Mouse (Mus musculus) Patski (cell line): ENCODE measurements around the gene Fh1. TPM values are rescaled to one million over a fixed set of nuclear protein-coding genes. Genes with fewer than 3 reads are reported as not detected.

Experiments
- ATAC-seq: fragments of 100-300 bp; one replicate; pipeline ENCODE4 v1.8.0; 2021
- CTCF ChIA-PET: fragments of 350-600 bp; sonication (Branson Sonifier 250); formaldehyde crosslinking; loops from one replicate; lab custom pipeline; 2022; ENCODE audit warnings: inconsistent platforms; lab: Charles Lee
- POLR2A ChIA-PET: fragments of 350-600 bp; sonication (Branson Sonifier 250); formaldehyde crosslinking; loops from one replicate; lab custom pipeline; 2022; ENCODE audit warnings: antibody characterized with exemption, inconsistent platforms; lab: Charles Lee
- DNase-seq: peaks from one replicate; pipeline ENCODE4 v3.0.0-alpha.2; 2011; ENCODE audit warnings: low read depth, low spot score
- H3K27me3 ChIP-seq: fragments of 371-371 bp; one replicate; pipeline ENCODE4 v1.5.1; 2021
- CTCF ChIP-seq: fragments of 100-300 bp; IDR thresholded peaks from one replicate; pipeline ENCODE4 v1.5.1; 2021
- in situ Hi-C: fragments of 300-500 bp; cut with MboI; formaldehyde crosslinking; loops from 3 replicates; pipeline ENCODE4 v1.11.1; 2018; ENCODE audit warnings: low pct_unique_long_range_greater_than_20kb, mixed read lengths
- polyA plus RNA-seq: library from polyadenylated mRNA; unstranded; gene quantifications from one replicate; pipeline ENCODE4 v1.2.3, GENCODE M21; 2021

The Fh1 gene
- polyA plus RNA-seq, 1 experiment from 2014 or later, result 146 TPM

GRCm38 (mm10) chr1:175623656-175624055 lies 1.8 kb downstream of the Fh1 start:
- CTCF ChIA-PET, result interaction anchor here (0.9 to 1.6 kb wide), 2 partner anchors 16 to 45 kb away, joined by 3 to 4 read pairs; no protein-coding TSS in a partner anchor
- in situ Hi-C loops, result no loop called here
- H3K27me3 ChIP-seq, result peaks cover 4% of the 10 kb centered on the region
- TF ChIP-seq CTCF, result no peak
- POLR2A ChIA-PET, result no interaction called here
- DNase-seq (no peak), ATAC-seq (no peak)

- in situ Hi-C loops, result no loop called here
- ChIA-PET POLR2A (no interaction called here), CTCF (no interaction called here)
- TF ChIP-seq CTCF, result no peak
- DNase-seq (no peak), ATAC-seq (no peak)
- no peaks in the 10 kb centered on the region for H3K27me3 ChIP-seq
Observed at GRCm38 (mm10) chr1:175619814-175620431, 5.5 kb downstream of the Fh1 start, which contains the start of gene Kmo. TSS of gene Kmo (plus strand) at chr1:175620381.

- ATAC-seq, result no peak
- H3K27me3 ChIP-seq, result no peaks in the 10 kb centered on the region
- ChIA-PET POLR2A (no interaction called here), CTCF (no interaction called here)
- DNase-seq, result no peak
- in situ Hi-C loops, result no loop called here
- TF ChIP-seq CTCF, result no peak
Observed at GRCm38 (mm10) chr1:175614992-175615391, 10.4 kb downstream of the Fh1 start.

GRCm38 (mm10) chr1:175608708-175609107 lies 16.7 kb downstream of the Fh1 start:
- ChIA-PET CTCF (interaction anchor here (1.0 to 1.4 kb wide), 2 partner anchors 14 to 21 kb away, joined by 4 to 5 read pairs; no protein-coding TSS in a partner anchor), POLR2A (no interaction called here)
- no peak for TF ChIP-seq CTCF
- DNase-seq (no peak), ATAC-seq (no peak)
- H3K27me3 ChIP-seq, result no peaks in the 10 kb centered on the region
- in situ Hi-C loops, result no loop called here

DNA sequence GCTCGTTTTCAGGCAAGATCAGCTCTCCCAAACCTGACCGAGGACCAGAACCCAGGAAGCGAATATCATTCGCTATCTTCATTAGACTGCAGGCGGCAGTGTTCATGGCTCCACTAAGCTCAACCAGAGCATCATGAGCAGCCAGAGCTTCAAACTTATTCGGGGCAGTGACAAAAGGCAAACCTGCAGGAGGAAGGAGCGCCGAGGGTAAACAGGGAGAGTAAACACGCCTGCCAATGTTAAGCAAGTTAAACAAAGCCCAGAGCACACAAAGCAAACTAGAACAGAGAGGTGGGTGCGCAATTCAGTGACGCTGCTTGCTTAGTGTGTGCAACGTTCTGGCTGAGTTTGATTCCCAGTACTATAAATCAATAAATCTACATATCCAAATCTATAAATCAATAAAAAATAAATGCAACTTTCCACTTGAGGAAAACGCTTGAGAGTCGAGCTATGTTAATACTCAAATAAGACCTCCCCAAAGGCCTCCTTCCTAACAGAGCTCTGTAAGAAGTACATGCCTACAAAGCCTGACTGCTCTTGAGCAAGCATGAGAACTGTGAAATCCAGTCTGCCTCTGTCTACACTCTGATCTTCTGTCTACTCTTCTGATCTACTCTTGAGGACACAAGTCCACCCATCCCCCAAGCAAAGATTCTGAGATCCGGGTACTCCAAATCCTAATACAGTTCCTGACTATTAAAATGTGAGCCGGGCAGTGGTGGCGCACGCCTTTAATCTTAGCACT lies 17.4 kb downstream of the Fh1 start:
- DNase-seq (no peak), ATAC-seq (no peak)
- TF ChIP-seq CTCF, result no peak
- H3K27me3 ChIP-seq, result no peaks in the 10 kb centered on the region
- ChIA-PET CTCF (interaction anchor here (0.7 to 1.4 kb wide), 2 partner anchors 14 to 15 kb away, joined by 3 to 5 read pairs; no protein-coding TSS in a partner anchor), POLR2A (no interaction called here)
- in situ Hi-C loops, result no loop called here

DNA sequence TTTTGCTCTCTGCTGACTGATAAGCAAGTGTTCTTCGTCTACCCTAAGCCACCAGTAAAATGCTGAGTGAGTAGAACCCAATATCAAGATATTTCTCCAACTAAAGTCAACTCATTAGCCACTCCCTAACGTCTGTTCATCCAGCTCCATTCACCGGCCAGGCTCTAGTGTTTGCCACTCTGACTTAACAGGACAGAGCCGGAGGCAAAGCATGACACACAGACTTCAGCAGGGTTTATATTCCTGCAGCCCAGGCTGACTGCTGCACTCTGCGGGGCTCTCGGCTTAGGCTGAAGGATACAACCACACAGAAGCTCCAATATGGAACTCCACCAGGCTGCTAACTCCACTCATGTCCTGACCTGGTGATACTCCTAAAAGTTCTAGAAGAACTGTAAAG lies 18.1 kb downstream of the Fh1 start:
- no peak for TF ChIP-seq CTCF
- H3K27me3 ChIP-seq, result no peaks in the 10 kb centered on the region
- ATAC-seq, result no peak
- DNase-seq, result no peak
- ChIA-PET POLR2A (no interaction called here), CTCF (interaction anchor here (0.7 kb wide), 1 partner anchor 16 kb away, joined by 3 read pairs; no protein-coding TSS in a partner anchor)
- in situ Hi-C loops, result no loop called here

DNA sequence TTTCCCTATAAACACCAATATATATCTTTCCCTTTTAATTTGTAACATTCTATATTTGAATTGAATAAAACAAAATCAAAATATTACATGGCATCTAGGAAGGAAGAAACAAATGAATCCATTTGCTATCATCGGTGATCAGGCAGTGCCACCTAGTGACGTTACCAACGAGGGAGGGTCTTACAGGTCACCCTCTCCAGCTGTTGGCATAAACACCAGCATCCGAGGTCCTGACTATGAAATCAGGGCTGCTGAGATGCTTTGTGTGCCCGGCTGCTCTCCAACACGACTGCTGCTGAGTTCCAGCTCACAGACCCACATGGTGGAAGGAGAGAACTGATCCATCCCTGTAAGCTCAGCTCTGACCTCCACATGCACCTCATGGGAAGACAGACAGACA lies 22.0 kb downstream of the Fh1 start:
- ATAC-seq (no peak), DNase-seq (no peak)
- ChIA-PET CTCF (no interaction called here), POLR2A (no interaction called here)
- in situ Hi-C loops, result no loop called here
- no peaks in the 10 kb centered on the region for H3K27me3 ChIP-seq
- no peak for TF ChIP-seq CTCF

GRCm38 (mm10) chr1:175602231-175602630 lies 23.2 kb downstream of the Fh1 start:
- ChIA-PET POLR2A (no interaction called here), CTCF (no interaction called here)
- no peak for TF ChIP-seq CTCF
- ATAC-seq (no peak), DNase-seq (no peak)
- no peaks in the 10 kb centered on the region for H3K27me3 ChIP-seq
- in situ Hi-C loops, result no loop called here

DNA sequence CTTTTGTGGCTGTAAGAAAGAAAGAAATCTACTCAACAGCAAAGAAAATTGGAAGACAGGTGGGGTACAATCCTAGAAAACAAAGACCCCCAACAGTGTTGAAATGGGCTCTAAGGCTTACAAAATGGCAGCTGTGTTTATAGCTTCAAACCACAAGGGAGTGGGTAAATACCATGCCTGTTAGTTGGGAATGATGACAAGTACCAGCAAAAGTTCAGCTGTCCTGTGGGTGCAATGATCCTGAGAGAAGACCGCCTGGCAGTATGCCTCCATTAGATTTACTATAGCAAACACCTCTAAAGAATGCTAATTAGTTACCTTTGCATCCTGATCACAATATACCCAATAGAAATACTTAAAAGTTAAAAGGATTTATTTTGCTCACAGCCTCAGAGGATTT lies 32.6 kb downstream of the Fh1 start:
- ATAC-seq (no peak), DNase-seq (no peak)
- CTCF ChIA-PET, result no interaction called here
- H3K27me3 ChIP-seq, result no peaks in the 10 kb centered on the region
- POLR2A ChIA-PET, result no interaction called here
- TF ChIP-seq CTCF, result no peak
- in situ Hi-C loops, result no loop called here

DNA sequence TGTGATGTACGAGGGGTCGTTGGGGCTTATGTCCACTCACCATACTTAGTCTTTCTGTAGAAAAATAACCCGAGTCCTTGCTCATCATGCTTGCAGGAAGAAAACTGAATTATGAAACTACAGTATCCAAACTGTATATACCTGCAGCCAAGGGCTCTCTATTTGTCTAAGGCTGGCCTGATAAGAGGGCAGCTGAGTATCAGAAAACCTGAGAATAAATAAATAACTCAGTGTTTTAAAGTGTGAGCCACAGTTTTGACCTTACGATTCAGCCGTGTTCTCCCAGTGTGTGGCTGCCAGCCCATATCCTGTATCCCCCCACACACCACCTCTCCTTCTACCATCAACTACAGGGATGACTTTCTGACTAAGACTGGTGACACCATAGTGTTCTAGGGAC lies 38.8 kb downstream of the Fh1 start:
- ChIA-PET POLR2A (no interaction called here), CTCF (no interaction called here)
- ATAC-seq (no peak), DNase-seq (no peak)
- no peaks in the 10 kb centered on the region for H3K27me3 ChIP-seq
- TF ChIP-seq CTCF, result no peak
- in situ Hi-C loops, result no loop called here

DNA sequence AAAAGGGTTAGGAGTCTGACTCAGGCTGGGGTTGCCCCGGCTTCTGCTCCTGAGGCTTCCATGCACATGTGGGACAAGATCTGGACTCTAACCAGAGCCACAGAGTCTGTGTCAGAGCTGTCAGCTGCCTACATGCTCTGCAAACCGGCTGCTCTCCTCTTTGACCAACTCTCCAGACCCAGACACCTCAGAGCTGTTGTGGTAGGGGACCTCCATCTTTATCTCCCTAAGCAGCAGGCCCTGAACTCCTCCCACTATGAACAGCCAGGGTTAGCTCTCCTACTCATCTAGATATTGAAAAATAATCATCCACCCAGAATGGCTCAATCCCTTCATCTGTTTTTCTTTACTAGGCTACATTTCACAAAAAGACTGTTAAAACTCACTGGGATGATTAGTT lies 40.2 kb downstream of the Fh1 start:
- ChIA-PET CTCF (no interaction called here), POLR2A (no interaction called here)
- in situ Hi-C loops, result no loop called here
- no peak for TF ChIP-seq CTCF
- H3K27me3 ChIP-seq, result no peaks in the 10 kb centered on the region
- no peak for ATAC-seq
- DNase-seq, result no peak
